Mouse (Mus musculus) lung, postnatal 25 days (tissue): Measurements from ENCODE around the gene Ifi44.
A peak's percentile ranks its signal among the peaks of the same experiment; 100 is the strongest.

Experiments used
- DNase-seq: peaks from one replicate; pipeline ENCODE4 v3.0.0; 2022; ENCODE audit warnings: low spot score

Ifi44 gene

GRCm38 (mm10) chr3:151749737-151750136, at the start of gene Ifi44:
Gene Ifi44, minus strand, starts transcription at chr3:151749960.
- DNase-seq = peak; percentile 7

- DNase-seq = no peak
Measured at GRCm38 (mm10) chr3:151788622-151789021, 38.9 kb upstream of the Ifi44 start.

GRCm38 (mm10) chr3:151775089-151775488, 25.3 kb upstream of the Ifi44 start:
- peak; percentile 22 for DNase-seq

- DNase-seq = peak; percentile 53
Measured at GRCm38 (mm10) chr3:151771074-151771473, 21.3 kb upstream of the Ifi44 start.

GRCm38 (mm10) chr3:151748514-151748913, 1.2 kb downstream of the Ifi44 start:
- DNase-seq = no peak

- no peak for DNase-seq
Measured at GRCm38 (mm10) chr3:151746058-151746457, 3.7 kb downstream of the Ifi44 start.

- no peak for DNase-seq
Measured at GRCm38 (mm10) chr3:151742223-151742622, 7.5 kb downstream of the Ifi44 start.

- peak; percentile 42 for DNase-seq
Measured at GRCm38 (mm10) chr3:151716246-151716645, 33.5 kb downstream of the Ifi44 start.

- DNase-seq = no peak
Measured at GRCm38 (mm10) chr3:151707335-151707734, 42.4 kb downstream of the Ifi44 start.
